Mouse (Mus musculus) stomach, embryonic 14.5 days (tissue): ENCODE measurements around the gene Hesx1. TPM values are rescaled to one million over a fixed set of nuclear protein-coding genes. Genes with fewer than 3 reads are reported as not detected.

Experiments used
- ATAC-seq: fragments of 200-750 bp; cut with Nextera tagmentation; 2 replicates; pipeline ENCODE4 v1.8.0; 2017; ENCODE audit warnings: low read depth, moderate TSS enrichment; ENCODE audit not compliant: insufficient number of reproducible peaks, insufficient read depth, low FRiP score
- H3K27ac ChIP-seq: fragments of 300-500 bp; sonication (generic); 2 replicates; pipeline ENCODE4 v1.5.1; 2014; ENCODE audit warnings: mild to moderate bottlenecking, low read length, moderate library complexity, mixed read lengths
- H3K27me3 ChIP-seq: fragments of 300-500 bp; sonication (generic); 2 replicates; pipeline ENCODE4 v1.6.1; 2014; ENCODE audit warnings: low read length, control low read depth, mixed read lengths; ENCODE audit not compliant: control insufficient read depth, insufficient read depth
- H3K36me3 ChIP-seq: fragments of 300-500 bp; sonication (generic); 2 replicates; pipeline ENCODE4 v1.6.1; 2014; ENCODE audit warnings: mild to moderate bottlenecking, control low read depth, low read length, moderate library complexity, mixed read lengths; ENCODE audit not compliant: control insufficient read depth, insufficient read depth
- H3K4me1 ChIP-seq: fragments of 300-500 bp; sonication (generic); 2 replicates; pipeline ENCODE4 v1.6.1; 2014; ENCODE audit warnings: low read length, control low read depth, mixed read lengths; ENCODE audit not compliant: control insufficient read depth, insufficient read depth
- H3K4me2 ChIP-seq: fragments of 300-500 bp; sonication (generic); replicated peaks from 2 replicates; pipeline ENCODE4 v1.6.1; 2014; ENCODE audit warnings: low read depth, low read length, control low read depth
- H3K4me3 ChIP-seq: fragments of 300-500 bp; sonication (generic); 2 replicates; pipeline ENCODE4 v1.5.1; 2014; ENCODE audit warnings: low read depth, low read length, control low read depth
- H3K9ac ChIP-seq: fragments of 300-500 bp; sonication (generic); replicated peaks from 2 replicates; pipeline ENCODE4 v1.6.1; 2014; ENCODE audit warnings: low read depth, mild to moderate bottlenecking, control low read depth, low read length, moderate library complexity, mixed read lengths
- H3K9me3 ChIP-seq: fragments of 300-500 bp; sonication (generic); 2 replicates; pipeline ENCODE4 v1.6.1; 2016; ENCODE audit warnings: low read depth, low read length, control low read depth; ENCODE audit not compliant: control insufficient read depth
- WGBS: fragments of 180-500 bp; shearing (Covaris S2); extraction: QIAGEN DNeasy Blood & Tissue Kit; methylation state at CpG from one replicate; pipeline ENCODE4 v1.1.7; 2014; 5-methylcytosine and 5-hydroxymethylcytosine counted together
- polyA plus RNA-seq: library from polyadenylated mRNA; unstranded; fragments of >200 nt; fragmentation: Nextera tagmentation; extraction: Ambion mirVana; gene quantifications from 2 replicates; pipeline ENCODE4 v1.2.1, GENCODE M21; 2014

Gene Hesx1
- polyA plus RNA-seq, 1 experiment from 2014 or later = not detected

DNA sequence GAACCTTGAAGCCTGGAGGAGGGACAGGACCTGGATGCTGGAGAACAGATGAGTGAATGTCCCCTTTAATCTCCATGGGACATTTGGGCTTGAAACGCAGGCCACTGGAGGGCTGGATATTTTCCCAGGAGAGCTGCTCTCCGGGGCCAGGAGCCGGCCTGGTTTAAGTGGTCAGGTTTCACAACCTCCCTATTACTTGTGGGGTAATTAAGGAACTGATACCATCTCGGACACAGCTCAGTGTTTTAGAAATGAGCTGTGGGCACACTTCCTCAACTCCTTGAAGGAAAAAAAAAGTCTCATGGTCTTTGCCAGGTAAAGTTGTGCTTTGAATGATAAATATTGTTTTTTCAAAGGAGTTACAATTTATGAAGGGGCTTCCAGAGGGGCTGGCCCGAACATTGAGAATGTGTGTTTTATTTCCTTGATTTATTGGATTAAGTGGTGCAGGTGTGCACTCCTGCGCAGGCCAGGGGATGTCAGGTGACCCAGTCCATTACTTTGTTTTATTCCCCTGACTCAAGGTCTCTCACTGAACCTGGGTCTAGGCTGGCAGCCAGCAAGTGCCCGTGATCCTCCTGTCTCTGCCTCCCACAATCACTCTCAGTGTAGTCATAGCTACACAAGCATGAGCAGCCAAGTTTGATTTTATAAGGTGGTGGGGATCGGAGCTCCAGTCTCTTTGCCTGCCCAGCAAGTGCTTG, 48.2 kb downstream of the Hesx1 start:
- no peak overlapping the region for H3K27ac ChIP-seq
- no peak overlapping the region for H3K4me2 ChIP-seq
- no peak for ATAC-seq
- peaks cover 40% of the 10 kb centered on the region for H3K4me1 ChIP-seq
- no peaks in the 10 kb centered on the region for H3K27me3 ChIP-seq
- no peaks in the 10 kb centered on the region; the same call in 1 of the 2 replicates for H3K36me3 ChIP-seq
- no peak overlapping the region for H3K4me3 ChIP-seq
- 37% methylated on average over 8 of the region's 8 CpGs for whole genome bisulfite sequencing
- no peak overlapping the region for H3K9ac ChIP-seq
- H3K9me3 ChIP-seq = no peaks in the 10 kb centered on the region

GRCm38 (mm10) chr14:27043416-27043815, 49.2 kb downstream of the Hesx1 start:
- H3K4me1 ChIP-seq = peaks cover 40% of the 10 kb centered on the region
- H3K4me2 ChIP-seq = no peak overlapping the region
- no peaks in the 10 kb centered on the region; the same call in 1 of the 2 replicates for H3K36me3 ChIP-seq
- no peaks in the 10 kb centered on the region for H3K27me3 ChIP-seq
- no peak overlapping the region; the same call in 1 of the 2 replicates for H3K27ac ChIP-seq
- no peak overlapping the region for H3K9ac ChIP-seq
- no peaks in the 10 kb centered on the region for H3K9me3 ChIP-seq
- H3K4me3 ChIP-seq = no peak overlapping the region
- 42% methylated on average over 5 of the region's 5 CpGs for WGBS
- ATAC-seq = no peak

DNA sequence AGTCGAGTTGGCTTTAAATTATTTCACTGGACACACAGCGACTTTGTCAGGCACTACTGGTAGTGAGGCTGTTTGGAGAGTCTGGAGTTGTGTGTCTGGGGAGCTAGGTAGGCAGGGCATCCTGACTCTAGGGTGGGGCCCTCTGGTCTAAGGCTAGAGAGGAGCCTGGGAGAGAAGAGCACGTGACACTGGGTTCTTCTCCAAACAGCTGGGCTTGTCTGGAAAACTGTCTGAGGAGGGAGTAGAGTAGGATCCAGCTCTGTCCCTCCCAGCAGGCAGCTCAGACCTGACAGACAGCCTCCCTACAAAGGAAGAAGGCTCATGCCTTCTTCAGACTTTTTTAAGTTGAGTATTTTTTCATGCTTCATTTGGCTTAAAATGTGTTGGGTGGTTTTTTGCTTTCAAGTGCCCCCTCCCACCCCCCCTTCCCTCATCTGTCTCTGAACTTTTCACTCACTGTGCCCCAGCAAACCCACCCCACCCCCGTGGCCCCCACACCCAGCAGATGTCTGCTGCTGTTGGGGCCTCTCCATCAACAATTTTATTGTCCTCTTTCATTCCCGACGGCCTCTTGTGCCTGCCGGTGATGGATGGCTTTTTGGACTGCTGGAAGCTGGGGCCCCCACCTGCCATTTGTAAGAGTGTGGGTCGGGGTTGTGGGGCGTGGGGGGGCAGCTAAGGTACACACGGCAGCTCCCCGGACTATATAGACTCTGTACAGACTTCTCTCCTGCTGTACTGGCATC, 50.2 kb downstream of the Hesx1 start:
- ATAC-seq = peak; percentile 57; the same call in 1 of the 2 replicates
- Histone ChIP-seq H3K9ac (no peak overlapping the region), H3K4me3 (no peak overlapping the region), H3K27ac (peak overlapping the region; percentile 82), H3K36me3 (no peaks in the 10 kb centered on the region; the same call in 1 of the 2 replicates), H3K9me3 (no peaks in the 10 kb centered on the region), H3K4me1 (peaks cover 40% of the 10 kb centered on the region), H3K27me3 (no peaks in the 10 kb centered on the region), H3K4me2 (no peak overlapping the region; the same call in 1 of the 2 replicates)
- 2% methylated on average over 11 of the region's 11 CpGs for WGBS

DNA sequence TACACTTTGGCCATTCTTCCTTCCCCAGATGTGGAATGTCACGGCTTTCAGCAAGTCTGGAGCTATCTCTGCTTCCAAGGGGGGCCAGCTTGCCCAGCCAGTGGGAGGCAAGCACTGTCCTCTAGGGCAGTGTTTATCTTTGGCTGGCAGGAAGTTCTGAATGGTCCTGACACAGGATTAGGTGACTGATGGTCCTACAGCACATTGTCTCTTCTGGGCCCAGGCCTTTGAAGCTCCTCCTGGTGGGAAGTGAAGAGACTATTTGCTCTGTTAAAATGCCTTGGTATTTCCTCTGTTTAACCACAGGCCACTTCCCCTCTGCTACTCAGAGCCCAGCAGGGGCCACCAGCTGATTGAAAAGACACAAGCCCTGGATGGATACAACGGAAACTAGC, 50.7 kb downstream of the Hesx1 start:
- Histone ChIP-seq H3K36me3 (no peaks in the 10 kb centered on the region; the same call in 1 of the 2 replicates), H3K9ac (no peak overlapping the region), H3K27ac (peak overlapping the region; percentile 82), H3K27me3 (no peaks in the 10 kb centered on the region), H3K4me3 (no peak overlapping the region), H3K4me2 (no peak overlapping the region; the same call in 1 of the 2 replicates), H3K9me3 (no peaks in the 10 kb centered on the region), H3K4me1 (peaks cover 43% of the 10 kb centered on the region)
- 13% methylated on average over 2 of the region's 2 CpGs for WGBS
- peak; percentile 53; the same call in 1 of the 2 replicates for ATAC-seq

GRCm38 (mm10) chr14:27048231-27048956, 54.2 kb downstream of the Hesx1 start:
- peaks cover 57% of the 10 kb centered on the region for H3K4me1 ChIP-seq
- ATAC-seq = no peak
- no peak overlapping the region for H3K27ac ChIP-seq

DNA sequence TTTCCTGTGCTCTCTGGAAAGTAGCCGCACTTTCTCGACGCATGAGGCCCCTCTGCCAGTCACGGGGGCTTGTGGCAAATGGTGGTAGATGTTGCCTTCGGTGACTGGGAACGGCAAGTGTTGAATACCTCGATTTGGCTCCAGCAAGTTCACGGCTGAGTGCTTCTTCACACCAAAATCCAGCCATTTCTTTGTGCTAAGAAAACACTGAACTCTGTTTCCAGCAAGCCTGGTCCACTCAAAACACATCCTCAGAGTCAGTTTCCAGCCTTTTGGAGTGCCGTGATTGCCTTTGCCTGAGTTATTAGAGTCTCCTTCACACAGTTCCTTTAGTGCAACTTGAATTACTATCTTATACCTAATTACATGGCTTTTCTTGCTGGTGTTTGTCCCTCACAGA, 55.8 kb downstream of the Hesx1 start:
- Histone ChIP-seq H3K36me3 (no peaks in the 10 kb centered on the region), H3K9ac (no peak overlapping the region), H3K27ac (no peak overlapping the region; the same call in 1 of the 2 replicates), H3K27me3 (no peaks in the 10 kb centered on the region), H3K4me3 (no peak overlapping the region), H3K4me2 (no peak overlapping the region), H3K9me3 (no peaks in the 10 kb centered on the region), H3K4me1 (peaks cover 41% of the 10 kb centered on the region)
- ATAC-seq = no peak
- WGBS = 51% methylated on average over 9 of the region's 9 CpGs

More at GRCm38 (mm10) chr14:27048231-27048956, 54.2 kb downstream of the Hesx1 start:
- H3K4me3 ChIP-seq = no peak overlapping the region
- H3K4me2 ChIP-seq = no peak overlapping the region
- H3K36me3 ChIP-seq = no peaks in the 10 kb centered on the region
- 70% methylated on average over 8 of the region's 8 CpGs for WGBS
- H3K9ac ChIP-seq = no peak overlapping the region
- no peaks in the 10 kb centered on the region for H3K27me3 ChIP-seq
- no peaks in the 10 kb centered on the region for H3K9me3 ChIP-seq

GRCm38 (mm10) chr14:27050560-27051510, 56.6 kb downstream of the Hesx1 start:
- H3K4me3 ChIP-seq = no peak overlapping the region
- no peaks in the 10 kb centered on the region for H3K36me3 ChIP-seq
- no peaks in the 10 kb centered on the region for H3K27me3 ChIP-seq
- H3K9me3 ChIP-seq = no peaks in the 10 kb centered on the region
- no peak overlapping the region for H3K4me2 ChIP-seq
- WGBS = 31% methylated on average over 18 of the region's 18 CpGs
- H3K9ac ChIP-seq = no peak overlapping the region
- H3K27ac ChIP-seq = peak overlapping the region; percentile 33; the same call in 1 of the 2 replicates
- peaks cover 35% of the 10 kb centered on the region for H3K4me1 ChIP-seq
- ATAC-seq = peak; percentile 18; the same call in 1 of the 2 replicates
